Mouse (Mus musculus): Measurements from ENCODE around the gene Pi4k2a. TPM values are rescaled to one million over a fixed set of nuclear protein-coding genes. Genes with fewer than 3 reads are reported as not detected.

Gene Pi4k2a
- polyA plus RNA-seq, 1 experiment: 26.0 TPM

DNA sequence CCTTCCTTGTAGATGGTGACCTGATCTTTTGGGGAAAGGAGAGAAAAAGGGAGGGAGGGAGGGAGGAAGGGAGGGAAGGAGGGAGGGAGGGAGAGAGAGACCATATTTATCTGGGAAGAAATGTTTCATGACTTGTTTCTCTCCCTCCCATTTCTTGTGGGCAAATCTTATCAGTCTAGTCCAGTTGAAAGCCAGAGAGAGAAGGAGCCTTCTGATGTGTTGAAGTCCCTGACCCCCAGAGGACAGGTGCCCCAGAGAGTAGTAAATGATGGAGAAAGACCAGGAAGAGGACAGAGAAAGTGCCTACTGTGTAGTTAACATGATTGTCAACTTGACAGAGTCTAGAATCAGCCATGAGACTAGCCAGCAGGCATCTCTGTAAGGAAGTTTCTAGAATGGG is 44.8 kb downstream of the Pi4k2a start:
- no peak for DNase-seq (ENCODE audit: low spot score)

DNA sequence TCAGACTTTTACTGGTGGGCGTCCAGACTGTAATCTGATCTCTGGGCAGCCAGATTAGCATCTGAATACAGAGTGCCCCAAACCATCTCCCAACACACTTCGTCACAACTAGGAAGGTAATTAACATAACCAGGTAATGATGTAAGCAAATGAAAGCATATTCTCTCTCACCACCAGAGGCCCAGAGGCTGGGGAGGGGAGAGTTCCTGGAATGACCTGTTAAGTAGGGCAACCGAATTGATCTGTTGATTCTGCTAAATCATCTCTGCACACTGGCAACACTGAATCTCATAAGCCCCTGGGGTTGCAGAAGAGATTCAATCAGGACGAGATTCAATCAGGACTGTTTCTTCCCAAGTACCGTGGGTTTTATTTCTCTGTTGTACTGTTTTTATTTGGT is 45.9 kb downstream of the Pi4k2a start:
- DNase-seq (ENCODE audit: low spot score): no peak

DNA sequence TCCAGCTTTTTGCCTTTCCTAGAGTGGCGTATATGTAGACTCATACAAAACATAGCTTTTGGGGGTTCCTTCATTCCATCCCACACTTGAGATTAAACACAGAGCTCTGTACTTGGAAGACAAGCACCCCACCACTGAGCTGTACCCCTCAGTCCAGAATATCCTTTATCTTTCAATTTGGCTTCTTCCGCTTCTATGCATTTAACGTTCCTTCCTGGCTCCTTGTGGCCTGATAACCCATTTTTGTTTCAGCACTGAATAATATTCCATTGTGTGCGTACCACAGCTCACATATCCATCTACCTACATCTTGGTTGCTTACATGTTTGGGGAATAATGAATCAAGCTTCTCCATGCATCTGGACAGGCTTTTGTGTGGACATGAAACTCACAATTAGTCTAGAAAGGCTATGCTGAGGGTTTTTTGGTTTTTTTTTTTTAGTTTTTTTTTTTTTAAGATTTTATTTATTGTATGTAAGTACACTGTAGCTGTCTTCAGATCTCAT is 47.0 kb downstream of the Pi4k2a start:
- DNase-seq (ENCODE audit: low spot score): no peak

DNA sequence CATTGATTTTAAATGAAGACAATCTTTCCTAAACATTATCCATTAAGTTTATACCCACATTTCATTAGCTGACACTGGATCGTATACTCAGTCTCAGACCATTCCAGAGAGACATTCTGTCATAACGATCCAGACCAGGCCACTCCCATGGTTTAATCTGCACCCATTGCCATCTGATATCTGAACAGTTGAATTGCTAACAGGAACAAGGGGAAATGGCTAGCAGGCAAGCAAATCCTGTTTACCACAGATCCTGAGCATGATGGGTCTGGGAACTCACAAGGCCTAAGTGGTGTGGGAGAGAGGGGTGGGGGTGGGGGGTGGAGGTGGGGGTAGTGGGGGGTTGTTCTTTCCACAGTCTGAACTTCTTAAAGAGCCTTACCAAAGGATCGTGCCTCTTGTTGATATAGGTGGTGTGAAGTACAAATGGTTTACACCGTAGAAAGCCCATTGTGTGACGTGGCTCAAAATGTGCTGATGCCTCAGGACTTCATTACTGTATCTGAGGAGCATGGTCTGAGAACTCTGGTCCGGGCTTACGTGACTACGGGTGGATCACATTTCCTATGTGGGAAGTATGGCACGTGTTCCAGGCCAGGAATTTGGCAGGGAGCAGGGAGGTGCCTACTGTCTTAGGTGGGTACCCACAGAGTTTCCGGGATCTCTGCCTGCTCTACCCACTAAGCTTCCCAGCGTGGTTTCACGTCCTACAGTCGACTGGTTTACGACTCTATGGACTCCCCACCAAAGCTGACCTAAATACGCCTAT is 48.4 kb downstream of the Pi4k2a start:
- no peak for DNase-seq (ENCODE audit: low spot score)

DNA sequence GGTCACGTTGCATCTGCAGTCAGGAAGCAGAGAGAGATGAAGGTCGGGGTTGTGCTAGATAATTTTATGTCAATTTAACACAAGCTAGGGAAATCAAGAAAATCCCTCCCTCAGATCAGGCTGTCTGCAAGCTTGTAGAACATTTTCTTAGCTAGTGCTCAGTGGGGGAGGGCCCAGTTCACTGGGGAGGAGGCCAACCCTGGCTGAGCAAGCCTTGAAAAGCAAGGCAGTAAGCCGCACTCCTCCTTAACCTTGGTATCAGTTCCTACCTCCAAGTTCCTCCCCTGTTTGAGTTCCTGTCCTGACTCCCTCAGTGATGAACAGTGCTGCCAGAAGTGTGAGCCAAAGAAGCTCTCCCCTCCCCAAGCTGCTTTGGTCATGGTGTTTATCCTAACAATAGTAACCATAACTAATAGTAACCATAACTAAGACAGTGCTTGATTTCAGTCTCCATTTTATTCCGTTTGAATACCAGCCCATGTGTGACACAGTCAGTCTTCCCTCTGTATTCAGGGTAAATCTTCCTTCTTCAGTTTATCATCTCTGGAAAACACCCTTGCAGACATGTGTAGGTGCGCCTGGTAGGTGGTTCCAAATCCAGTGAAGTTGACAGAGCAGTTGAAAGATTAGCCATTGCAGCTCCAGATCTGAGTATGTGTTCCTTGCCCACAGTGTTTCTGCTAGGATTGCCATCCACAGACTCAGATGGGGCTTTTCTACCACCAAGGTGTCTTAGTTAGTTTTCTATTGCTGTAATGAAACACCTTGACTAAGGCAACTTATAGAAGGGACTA is 49.7 kb downstream of the Pi4k2a start:
- DNase-seq (ENCODE audit: low spot score): no peak

DNA sequence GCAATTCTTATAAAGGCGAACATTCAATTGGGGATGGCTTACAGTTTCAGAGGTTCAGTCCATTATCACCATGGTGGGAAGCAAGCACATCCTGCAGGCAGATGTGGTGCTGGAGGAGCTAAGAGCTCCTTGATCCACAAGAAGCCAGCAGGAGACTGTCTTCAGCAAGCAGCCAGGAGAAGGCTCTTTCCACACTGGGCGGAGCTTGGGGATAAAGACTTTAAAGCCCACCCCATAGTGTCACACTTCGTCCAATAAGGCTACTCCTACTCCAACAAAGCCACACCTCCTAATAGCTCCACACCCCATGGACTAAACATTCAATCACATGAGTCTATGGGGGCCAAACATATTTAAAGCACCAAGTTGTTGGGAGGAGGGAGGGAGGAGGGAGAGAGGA is 51.7 kb downstream of the Pi4k2a start:
- no peak for DNase-seq (ENCODE audit: low spot score)

DNA sequence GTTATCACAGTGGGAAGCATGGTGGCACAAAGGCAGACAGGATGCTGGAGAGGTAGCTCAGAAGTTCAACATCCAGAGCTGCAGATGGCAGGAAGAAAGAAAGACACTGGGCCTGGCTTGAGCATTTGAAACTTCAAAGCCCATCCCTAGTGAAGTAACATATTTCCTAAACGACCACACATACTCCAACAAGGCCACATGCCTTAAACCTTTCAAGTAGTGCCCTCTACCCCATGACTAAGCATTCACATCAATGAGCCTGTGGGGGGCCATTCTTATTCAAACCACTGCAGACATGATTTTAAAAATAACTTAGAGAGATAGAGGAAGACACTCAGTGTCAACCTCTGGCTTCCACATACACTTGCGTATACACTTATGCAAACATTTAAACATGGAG is 52.5 kb downstream of the Pi4k2a start:
- DNase-seq (ENCODE audit: low spot score): no peak

DNA sequence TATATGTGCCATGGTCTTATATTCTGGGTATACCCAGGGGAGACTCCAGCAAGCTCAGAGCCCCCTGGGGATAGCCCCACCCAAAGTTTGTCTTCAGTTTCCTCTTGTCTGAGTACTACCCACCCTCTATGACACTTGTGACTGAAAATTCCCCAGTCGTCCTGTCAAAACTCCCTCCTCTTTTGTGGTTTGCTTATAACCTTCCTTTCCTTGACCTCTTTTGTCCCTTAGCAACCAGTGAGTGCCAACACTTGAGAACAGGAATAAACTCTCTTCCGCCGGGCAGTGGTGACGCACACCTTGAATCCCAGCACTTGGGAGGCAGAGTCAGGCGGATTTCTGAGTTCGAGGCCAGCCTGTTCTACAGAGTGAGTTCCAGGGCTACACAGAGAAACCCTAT is 53.8 kb downstream of the Pi4k2a start:
- no peak for DNase-seq (ENCODE audit: low spot score)

DNA sequence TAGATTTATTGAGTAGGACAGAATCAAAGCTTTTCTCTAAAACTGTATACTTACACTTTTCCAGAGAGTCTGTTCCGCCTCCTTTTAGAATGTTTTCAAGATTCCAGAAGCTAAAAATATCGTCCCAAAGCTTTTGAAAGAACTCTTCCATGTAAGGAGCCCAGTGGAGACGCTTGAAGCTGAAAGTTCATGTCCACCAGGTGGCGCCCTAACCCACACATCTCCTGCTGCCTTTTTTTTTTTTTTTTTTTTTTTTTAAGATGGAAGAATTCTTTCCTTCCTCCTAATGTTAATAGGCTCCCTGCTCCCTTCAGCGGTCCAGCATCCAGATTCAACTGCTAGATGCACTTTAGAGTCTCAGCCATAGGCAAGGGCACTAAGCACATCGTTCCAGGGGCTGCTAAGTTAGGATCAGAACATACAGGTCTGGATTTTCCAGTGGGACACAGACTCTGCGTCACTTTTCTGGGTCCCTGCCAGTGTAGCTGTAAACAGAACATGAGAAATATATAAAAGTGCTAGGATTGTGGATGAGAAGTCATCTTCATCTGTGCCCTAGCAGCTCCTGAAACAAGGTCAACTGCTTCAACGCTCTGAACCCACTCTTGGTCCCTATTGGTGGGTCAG is 54.4 kb downstream of the Pi4k2a start:
- DNase-seq (ENCODE audit: low spot score): peak; percentile 59

DNA sequence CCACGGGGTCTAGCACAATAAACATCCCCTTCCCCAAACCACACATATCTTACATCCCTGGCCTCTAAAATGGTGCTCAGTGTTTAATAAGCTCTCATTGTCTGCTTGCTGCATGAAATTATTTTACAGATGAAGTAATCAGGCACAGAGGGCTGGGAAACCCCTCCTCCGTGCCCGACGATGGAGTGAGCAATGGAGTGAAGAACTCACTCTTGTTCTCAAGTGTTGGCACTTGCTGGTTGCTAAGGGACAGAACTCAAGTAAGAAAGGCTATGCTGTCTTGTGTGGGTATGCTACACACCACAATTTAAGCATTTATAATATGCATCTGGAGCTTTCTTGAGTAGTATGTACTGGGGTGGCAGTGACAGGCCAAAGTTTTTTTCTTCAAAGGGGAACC is 54.9 kb downstream of the Pi4k2a start:
- DNase-seq (ENCODE audit: low spot score): no peak

DNA sequence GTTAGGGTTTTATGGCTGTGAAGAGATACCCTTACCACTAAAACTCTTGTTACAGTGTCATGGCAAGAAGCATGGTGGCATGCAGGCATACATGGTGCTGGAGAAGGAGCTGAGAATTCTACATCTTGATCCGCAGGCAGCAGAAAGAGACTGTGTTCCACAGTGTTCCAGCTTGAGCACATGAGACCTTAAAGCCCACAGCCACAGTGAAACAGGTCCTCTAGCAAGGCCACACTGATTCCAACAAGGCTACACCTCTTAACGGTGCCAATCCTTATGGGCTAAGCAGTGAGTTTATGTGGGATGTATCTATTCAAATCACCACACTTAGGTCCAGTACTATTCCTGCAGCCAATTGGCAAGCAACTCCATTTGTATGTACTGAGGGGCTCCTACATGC is 55.5 kb downstream of the Pi4k2a start:
- DNase-seq (ENCODE audit: low spot score): no peak

DNA sequence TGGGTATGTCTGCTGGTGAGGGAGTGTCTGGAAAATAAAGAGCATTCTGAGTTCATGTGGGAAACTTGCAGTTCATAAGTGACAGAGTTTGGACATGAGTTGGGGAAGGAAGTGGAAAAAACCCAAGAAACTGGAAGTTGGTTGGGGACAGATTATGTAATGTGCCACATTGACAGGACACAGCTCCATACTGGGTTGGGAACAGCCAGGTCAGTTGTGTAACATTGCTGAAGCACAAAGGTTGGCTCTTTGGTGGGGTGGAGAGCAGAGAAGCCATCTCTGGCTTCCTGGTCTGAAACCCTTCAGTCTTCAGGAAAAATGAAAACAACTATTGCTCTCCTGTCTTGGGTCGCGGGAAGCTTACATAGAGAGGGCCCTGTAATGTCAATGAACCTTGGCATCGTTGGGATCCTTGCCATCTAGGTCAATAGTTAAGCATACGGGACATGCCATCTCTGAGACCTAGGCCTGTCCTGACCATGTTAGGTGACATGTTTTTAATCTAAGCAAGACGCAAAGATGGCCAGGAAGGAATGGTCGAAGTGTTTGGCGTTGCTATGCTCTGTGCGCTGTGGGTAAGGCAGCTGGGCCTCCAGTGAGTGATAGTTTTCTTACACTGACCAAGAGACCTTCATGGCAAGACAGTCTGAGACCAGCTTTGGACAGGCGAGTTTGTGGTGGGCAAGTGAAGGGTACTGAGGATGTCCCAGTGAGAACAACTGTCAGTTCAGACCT is 56.2 kb downstream of the Pi4k2a start:
- no peak for DNase-seq (ENCODE audit: low spot score)

DNA sequence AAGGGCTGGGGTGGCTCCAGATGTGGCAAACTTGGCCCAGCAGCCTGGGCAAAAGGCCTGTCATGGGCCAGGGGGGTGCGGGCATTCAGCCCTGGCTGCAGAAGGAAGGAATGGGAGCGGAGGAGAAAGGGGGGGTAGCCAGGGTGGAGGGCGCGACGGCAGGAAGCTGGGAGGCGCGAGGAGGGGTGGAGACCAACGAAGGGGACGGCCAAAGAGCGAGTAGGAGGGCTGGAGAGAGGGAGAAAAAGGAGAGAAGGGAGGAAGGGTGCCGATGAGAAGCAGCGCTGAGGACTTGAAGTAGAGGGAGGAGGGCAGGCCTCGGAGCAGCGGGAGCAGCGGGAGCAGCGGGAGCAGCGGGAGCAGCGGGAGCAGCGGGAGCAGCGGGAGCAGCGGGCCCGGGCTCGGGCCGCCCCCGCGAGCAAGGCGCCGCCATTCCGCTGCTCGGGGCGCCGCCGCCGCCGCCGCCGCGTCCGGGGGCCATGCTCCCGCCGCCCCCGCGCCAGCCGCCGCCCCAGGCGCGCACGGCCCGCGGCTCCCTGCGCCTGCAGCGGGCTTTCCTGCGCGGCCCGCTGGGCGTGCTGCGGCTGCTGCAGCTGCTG is 57.0 kb downstream of the Pi4k2a start, which contains the start of gene Marveld1:
Marveld1 (plus strand) TSS at position 231 of the 599 bp plus-strand sequence.
- DNase-seq (ENCODE audit: low spot score): peak; percentile 66

DNA sequence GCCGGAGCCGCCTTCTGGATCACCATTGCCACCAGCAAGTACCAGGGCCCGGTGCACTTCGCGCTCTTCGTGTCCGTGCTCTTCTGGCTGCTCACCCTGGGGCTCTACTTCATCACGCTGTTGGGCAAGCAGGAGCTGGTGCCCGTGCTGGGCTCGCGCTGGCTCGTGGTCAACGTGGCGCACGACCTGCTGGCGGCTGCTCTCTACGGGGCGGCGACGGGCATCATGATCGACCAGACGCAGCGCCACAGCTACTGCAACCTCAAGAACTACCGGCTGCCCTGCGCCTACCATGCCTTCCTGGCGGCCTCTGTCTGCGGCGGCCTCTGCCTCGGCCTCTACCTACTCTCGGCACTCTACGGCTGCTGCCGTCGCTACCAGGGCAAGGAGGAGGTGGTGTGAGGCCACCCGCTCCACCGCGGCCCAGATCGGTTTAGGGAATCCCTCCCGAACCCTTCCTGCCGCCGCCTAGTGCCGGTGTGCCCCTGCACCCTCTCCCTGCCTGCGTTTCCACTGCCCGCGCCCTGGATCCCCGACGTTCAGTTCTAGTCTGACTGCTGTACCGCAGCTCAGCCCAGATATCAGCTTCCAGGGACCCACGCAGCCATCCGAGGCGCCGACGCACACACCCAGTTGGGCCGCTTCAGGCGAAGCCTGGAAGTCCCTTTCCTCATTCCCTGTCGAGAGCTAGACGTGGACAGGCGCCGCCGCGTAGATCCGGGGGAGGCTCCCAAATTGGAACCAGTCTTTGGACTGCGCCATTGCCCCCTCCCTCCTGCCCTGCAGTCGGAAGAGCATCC is 57.7 kb downstream of the Pi4k2a start:
- DNase-seq (ENCODE audit: low spot score): peak; percentile 67

DNA sequence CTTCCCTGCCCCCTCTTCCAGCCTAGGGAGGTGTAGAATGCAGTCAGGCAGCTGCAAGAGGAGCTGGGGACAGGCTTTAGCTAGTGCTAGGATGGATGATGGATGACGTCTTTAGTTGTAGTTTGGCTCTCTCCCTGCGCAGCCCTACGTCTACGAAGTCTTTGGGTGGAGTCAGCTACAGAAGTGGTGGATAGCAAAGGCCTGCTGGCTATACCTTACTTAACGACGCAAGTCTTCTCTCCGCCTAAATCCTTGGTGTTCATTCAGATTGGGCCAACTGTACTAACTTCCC is 58.2 kb downstream of the Pi4k2a start:
- peak; percentile 33 for DNase-seq (ENCODE audit: low spot score)

DNA sequence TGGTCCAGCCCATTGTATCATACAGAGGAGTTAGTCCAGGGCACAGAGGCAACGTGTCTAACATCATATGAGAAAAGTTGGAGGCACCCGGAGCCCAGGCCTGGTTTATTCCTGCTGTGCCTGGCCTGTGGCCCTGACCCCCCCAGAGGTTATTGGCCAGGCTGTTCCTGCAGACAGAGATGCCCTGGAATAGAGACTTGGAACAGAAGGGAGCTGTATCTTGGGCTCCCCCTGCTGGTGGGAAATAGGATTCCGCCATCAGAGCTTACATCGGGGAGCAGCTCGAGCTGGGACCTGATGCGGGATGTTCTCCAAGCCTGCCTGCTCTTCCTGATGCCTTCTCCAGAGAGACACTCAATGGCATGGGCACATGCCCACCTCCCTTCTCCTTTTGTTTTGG is 61.7 kb downstream of the Pi4k2a start:
- DNase-seq (ENCODE audit: low spot score): peak; percentile 70

DNA sequence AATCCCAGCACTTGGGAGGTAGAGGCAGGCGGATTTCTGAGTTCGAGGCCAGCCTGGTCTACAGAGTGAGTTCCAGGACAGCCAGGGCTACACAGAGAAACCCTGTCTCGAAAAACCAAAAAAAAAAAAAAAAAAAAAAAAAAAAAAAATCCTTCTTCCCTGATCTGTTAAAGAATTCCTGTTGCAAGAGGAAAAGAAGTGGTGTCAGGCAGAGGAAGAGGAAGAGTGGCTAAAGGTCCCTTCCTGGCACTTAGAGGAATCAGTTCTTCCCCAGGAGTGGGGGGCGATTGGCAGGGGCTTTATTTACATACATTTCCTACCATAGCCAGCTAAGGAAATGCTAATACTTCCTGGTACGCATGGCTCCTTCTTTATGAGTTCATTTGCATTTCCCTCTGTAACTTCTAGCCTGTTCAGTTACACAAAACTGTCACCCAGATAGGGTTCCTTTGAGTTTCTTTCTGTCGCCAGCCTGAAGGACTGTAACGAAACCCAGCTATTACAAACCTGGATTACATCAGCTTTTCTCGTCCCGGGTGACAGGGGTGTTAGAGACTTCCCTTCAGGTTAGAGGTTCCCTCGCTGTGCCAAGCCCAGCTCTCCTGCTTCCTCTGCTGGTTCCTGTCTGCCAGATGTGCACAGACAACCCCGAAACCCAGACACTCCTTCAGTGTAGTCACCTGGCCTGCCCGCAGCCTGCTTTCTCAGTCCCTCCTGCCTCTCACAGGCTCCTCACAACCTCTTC is 67.4 kb downstream of the Pi4k2a start:
- no peak for DNase-seq (ENCODE audit: low spot score)

DNA sequence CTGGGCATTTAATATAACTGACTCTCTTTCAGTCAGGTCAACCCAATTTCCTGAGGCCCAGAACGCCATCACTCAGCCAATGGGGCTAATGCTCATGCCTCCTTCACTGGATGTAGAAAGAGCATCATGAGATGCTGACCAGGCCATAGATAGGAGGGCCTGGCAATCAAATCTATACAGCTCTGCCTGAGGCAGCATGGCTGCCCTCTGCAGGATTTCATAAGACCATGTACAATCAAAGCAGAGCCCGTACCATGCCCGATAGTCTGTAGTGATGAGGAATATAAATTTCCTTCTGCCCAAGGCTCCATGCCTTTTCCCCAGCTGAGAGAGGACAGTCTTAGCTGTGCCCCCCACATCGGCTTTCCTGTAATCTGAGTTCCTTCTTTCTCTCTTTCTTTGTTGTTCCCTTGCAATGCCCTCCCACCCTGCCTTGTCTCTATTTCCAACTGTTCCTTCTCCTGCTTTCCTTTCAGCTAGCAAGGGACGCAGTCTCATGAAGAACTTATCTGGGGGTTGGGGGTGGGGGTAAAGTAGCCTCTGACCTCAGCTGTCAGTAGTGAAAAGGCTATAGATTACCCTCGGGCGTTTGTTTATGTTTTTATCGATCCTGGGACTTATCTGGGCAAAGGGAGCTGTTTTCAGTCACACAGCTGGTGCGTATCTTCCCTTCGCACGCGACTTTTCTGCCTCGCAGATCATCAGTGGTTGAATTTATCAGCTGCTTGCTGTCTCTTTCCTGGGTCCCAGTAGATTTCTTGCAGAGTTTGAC is 68.2 kb downstream of the Pi4k2a start:
- no peak for DNase-seq (ENCODE audit: low spot score)

DNA sequence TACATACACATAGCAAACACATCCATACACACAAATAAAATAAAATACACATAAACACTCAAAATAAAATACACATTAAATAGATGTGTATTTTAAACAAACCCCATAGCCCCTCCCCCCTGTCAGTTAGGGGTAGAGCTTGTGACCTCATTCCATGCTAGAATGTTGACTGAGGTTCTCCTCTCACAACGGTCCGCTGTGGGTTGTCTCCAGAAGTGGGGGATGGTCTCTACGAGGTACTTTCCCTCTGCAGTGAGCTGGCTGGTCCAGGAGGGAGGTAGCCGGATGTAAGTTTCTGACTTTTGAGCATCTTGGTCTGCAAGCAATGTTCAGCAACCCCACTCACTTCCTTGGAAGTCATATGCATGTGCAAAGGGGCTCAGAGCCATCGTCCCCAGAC is 73.5 kb downstream of the Pi4k2a start, which contains the start of gene Zfyve27:
Zfyve27 (plus strand) TSS at position 188 of the 400 bp plus-strand sequence.
- no peak for DNase-seq (ENCODE audit: low spot score)

Measured in urinary bladder, adult 2 months (tissue).